Mouse (Mus musculus): Measurements from ENCODE around the gene Zfp941. TPM values are rescaled to one million over a fixed set of nuclear protein-coding genes. Genes with fewer than 3 reads are reported as not detected.

The Zfp941 gene
- total and polyA plus RNA-seq, 3 experiments = 0.10 to 0.29 (median 0.14) TPM

- DNase-seq = no peak
- intact Hi-C loops (cut with DNase I) = loop anchor here (1.0 to 5.0 kb wide), 2 partner anchors 24 to 314 kb away; partner anchors contain the start of genes Rnh1 and Sirt3
- Histone ChIP-seq H3K36me3 (ENCODE audit: control insufficient read depth, insufficient read depth, low read length) (no peaks in the 10 kb centered on the region), H3K4me1 (ENCODE audit: control insufficient read depth, insufficient read depth, low read length) (peaks cover 8% of the 10 kb centered on the region), H3K79me2 (replicated peaks; ENCODE audit: control insufficient read depth, insufficient read depth, low read length) (no peaks in the 10 kb centered on the region; the same call in 1 of the 2 replicates), H3K27me3 (ENCODE audit: control insufficient read depth, insufficient read depth, low read length) (no peaks in the 10 kb centered on the region), H3K27ac (peak within 1 kb of the TSS; percentile 93), H3K4me3 (peak within 1 kb of the TSS; percentile 93), H3K9ac (ENCODE audit: low read depth, low read length) (peak within 1 kb of the TSS; percentile 87)
- TF ChIP-seq CTCF (IDR thresholded peaks at IDR 0.05) = no peak
- no peak for TF ChIP-seq EP300 (IDR thresholded peaks at IDR 0.05; ENCODE audit: insufficient read depth, low read depth, low read length)
- no peak for TF ChIP-seq POLR2A (IDR thresholded peaks at IDR 0.05; ENCODE audit: insufficient read depth, low read depth, low read length)
- WGBS = 19% methylated on average over 40 of the region's 40 CpGs
These were observed 35.9 kb upstream of the Zfp941 start, which contains the start of gene Bet1l for GRCm38 (mm10) chr7:140857550-140858505. Gene Bet1l, minus strand, starts transcription at chr7:140857577.

DNA sequence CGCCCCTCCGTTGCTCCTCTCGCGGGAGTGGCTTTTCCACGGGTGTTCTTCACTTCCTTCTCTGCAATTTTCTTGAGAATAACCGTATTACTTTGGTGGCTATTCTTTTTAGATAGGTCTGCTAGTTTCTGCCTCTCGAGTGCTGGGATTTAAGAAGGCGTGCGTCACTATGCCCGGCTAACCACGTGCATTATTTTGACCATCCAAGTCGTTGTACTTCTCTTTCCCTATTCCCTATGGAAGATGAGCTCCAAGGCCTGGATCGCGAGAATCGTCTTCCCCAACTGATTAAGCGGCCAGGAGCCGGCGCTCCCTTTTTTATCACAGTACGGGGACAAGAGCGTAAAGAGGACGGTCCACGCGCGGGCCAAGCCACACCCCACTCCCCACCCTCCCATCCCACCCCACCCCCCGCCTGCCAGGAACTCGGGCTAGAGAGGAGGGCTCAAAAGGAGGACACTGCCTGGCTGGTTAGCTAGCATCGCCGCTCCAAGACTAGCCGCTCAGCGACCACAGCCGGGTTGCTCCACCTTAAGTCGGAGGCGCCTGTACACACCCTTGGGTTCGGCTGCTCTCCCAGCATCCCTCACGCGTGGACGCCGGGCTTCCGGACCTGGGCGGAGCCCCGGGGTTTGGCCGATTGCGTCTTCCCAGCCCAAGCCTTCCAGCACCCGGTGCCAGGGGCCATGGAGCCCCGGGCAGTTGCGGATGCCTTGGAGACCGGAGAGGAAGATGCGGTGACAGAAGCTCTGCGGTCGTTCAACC, 35.0 kb upstream of the Zfp941 start, which contains the start of gene Ric8a:
Ric8a (plus strand) TSS at position 173 of the 765 bp plus-strand sequence.
- no peaks in the 10 kb centered on the region for H3K27me3 ChIP-seq (ENCODE audit: control insufficient read depth, insufficient read depth, low read length)
- peak within 1 kb of the TSS; percentile 93 for H3K27ac ChIP-seq
- TF ChIP-seq POLR2A (IDR thresholded peaks at IDR 0.05; ENCODE audit: insufficient read depth, low read depth, low read length) = peak; percentile 75
- TF ChIP-seq CTCF (IDR thresholded peaks at IDR 0.05) = no peak
- peak within 1 kb of the TSS; percentile 93 for H3K4me3 ChIP-seq
- peak within 1 kb of the TSS; percentile 87 for H3K9ac ChIP-seq (ENCODE audit: low read depth, low read length)
- DNase-seq = peak; percentile 95
- H3K79me2 ChIP-seq (replicated peaks; ENCODE audit: control insufficient read depth, insufficient read depth, low read length) = no peaks in the 10 kb centered on the region; the same call in 1 of the 2 replicates
- peaks cover 8% of the 10 kb centered on the region for H3K4me1 ChIP-seq (ENCODE audit: control insufficient read depth, insufficient read depth, low read length)
- intact Hi-C loops (cut with DNase I) = loop anchor here (1.0 to 5.0 kb wide), 2 partner anchors 25 to 315 kb away; partner anchors contain the start of genes Rnh1 and Sirt3
- under 1% methylated on average over 50 of the region's 50 CpGs for WGBS
- H3K36me3 ChIP-seq (ENCODE audit: control insufficient read depth, insufficient read depth, low read length) = no peaks in the 10 kb centered on the region

GRCm38 (mm10) chr7:140855860-140856784, 34.1 kb upstream of the Zfp941 start, which contains the start of gene Gm45785:
Gene Gm45785, minus strand, starts transcription at chr7:140856331.
- Histone ChIP-seq H3K79me2 (replicated peaks; ENCODE audit: control insufficient read depth, insufficient read depth, low read length) (no peaks in the 10 kb centered on the region; the same call in 1 of the 2 replicates), H3K36me3 (ENCODE audit: control insufficient read depth, insufficient read depth, low read length) (no peaks in the 10 kb centered on the region), H3K27me3 (ENCODE audit: control insufficient read depth, insufficient read depth, low read length) (no peaks in the 10 kb centered on the region), H3K4me3 (peak within 1 kb of the TSS; percentile 93), H3K27ac (peak within 1 kb of the TSS; percentile 93), H3K9ac (ENCODE audit: low read depth, low read length) (peak within 1 kb of the TSS; percentile 85), H3K4me1 (ENCODE audit: control insufficient read depth, insufficient read depth, low read length) (peaks cover 8% of the 10 kb centered on the region)
- peak; percentile 84 to 91 for DNase-seq
- peak; percentile 61; the same call in 1 of the 2 replicates for TF ChIP-seq EP300 (IDR thresholded peaks at IDR 0.05; ENCODE audit: insufficient read depth, low read depth, low read length)
- TF ChIP-seq CTCF (IDR thresholded peaks at IDR 0.05) = no peak
- TF ChIP-seq POLR2A (IDR thresholded peaks at IDR 0.05; ENCODE audit: insufficient read depth, low read depth, low read length) = peak; percentile 87
- under 1% methylated on average over 51 of the region's 51 CpGs for WGBS
- intact Hi-C loops (cut with DNase I) = loop anchor here (5.0 kb wide), 1 partner anchor 316 kb away; the partner anchor contains the start of gene Rnh1

- intact Hi-C loops (cut with DNase I) = loop anchor here (5.0 kb wide), 1 partner anchor 317 kb away; the partner anchor contains the start of gene Rnh1
- no peak for DNase-seq
- peak overlapping the region; percentile 93 for H3K4me3 ChIP-seq
- no peaks in the 10 kb centered on the region; the same call in 1 of the 2 replicates for H3K79me2 ChIP-seq (replicated peaks; ENCODE audit: control insufficient read depth, insufficient read depth, low read length)
- H3K36me3 ChIP-seq (ENCODE audit: control insufficient read depth, insufficient read depth, low read length) = no peaks in the 10 kb centered on the region
- no peaks in the 10 kb centered on the region for H3K27me3 ChIP-seq (ENCODE audit: control insufficient read depth, insufficient read depth, low read length)
- WGBS = 55% methylated on average over 9 of the region's 9 CpGs
- TF ChIP-seq POLR2A (IDR thresholded peaks at IDR 0.05; ENCODE audit: insufficient read depth, low read depth, low read length) (no peak), CTCF (IDR thresholded peaks at IDR 0.05) (no peak), EP300 (IDR thresholded peaks at IDR 0.05; ENCODE audit: insufficient read depth, low read depth, low read length) (no peak)
- peaks cover 8% of the 10 kb centered on the region for H3K4me1 ChIP-seq (ENCODE audit: control insufficient read depth, insufficient read depth, low read length)
- no peak overlapping the region; the same call in 1 of the 2 replicates for H3K27ac ChIP-seq
- peak overlapping the region; percentile 77; the same call in 1 of the 2 replicates for H3K9ac ChIP-seq (ENCODE audit: low read depth, low read length)
These were observed 33.2 kb upstream of the Zfp941 start for GRCm38 (mm10) chr7:140855181-140855580.

Measured in heart, adult 2 months (tissue).